Mouse (Mus musculus) neural tube, embryonic 11.5 days (tissue): ENCODE results near the gene Cdc6. TPM values are rescaled to one million over a fixed set of nuclear protein-coding genes. Genes with fewer than 3 reads are reported as not detected.

ENCODE experiments used
- ATAC-seq: fragments of 200-750 bp; cut with Nextera tagmentation; 2 replicates; pipeline ENCODE4 v1.8.0; 2017; ENCODE audit warnings: moderate number of reproducible peaks, mild to moderate bottlenecking, moderate TSS enrichment, moderate library complexity; ENCODE audit not compliant: insufficient read depth, low FRiP score, low TSS enrichment
- DNase-seq: peaks from one replicate; pipeline ENCODE4 v3.0.0-alpha.2; 2015; ENCODE audit warnings: low spot score
- H3K27ac ChIP-seq: fragments of 300-500 bp; sonication (generic); 2 replicates; pipeline ENCODE4 v1.5.1; 2014; ENCODE audit warnings: low read depth, mild to moderate bottlenecking, low read length
- H3K27me3 ChIP-seq: fragments of 300-500 bp; sonication (generic); 2 replicates; pipeline ENCODE4 v1.6.1; 2014; ENCODE audit warnings: mild to moderate bottlenecking, low read length, mixed read lengths; ENCODE audit not compliant: control insufficient read depth, insufficient read depth
- H3K36me3 ChIP-seq: fragments of 300-500 bp; sonication (generic); 2 replicates; pipeline ENCODE4 v1.6.1; 2014; ENCODE audit warnings: mild to moderate bottlenecking, low read length, moderate library complexity, mixed read lengths; ENCODE audit not compliant: control insufficient read depth, insufficient read depth
- H3K4me1 ChIP-seq: fragments of 300-500 bp; sonication (generic); 2 replicates; pipeline ENCODE4 v1.6.1; 2014; ENCODE audit warnings: low read length, mixed read lengths; ENCODE audit not compliant: control insufficient read depth, insufficient read depth
- H3K4me2 ChIP-seq: fragments of 300-500 bp; sonication (generic); 2 replicates; pipeline ENCODE4 v1.6.1; 2014; ENCODE audit warnings: low read depth, mild to moderate bottlenecking, moderate library complexity
- H3K4me3 ChIP-seq: fragments of 300-500 bp; sonication (generic); 2 replicates; pipeline ENCODE4 v1.5.1; 2014; ENCODE audit warnings: low read depth, low read length
- H3K9ac ChIP-seq: fragments of 300-500 bp; sonication (generic); 2 replicates; pipeline ENCODE4 v1.6.1; 2014; ENCODE audit warnings: mild to moderate bottlenecking, low read length
- H3K9me3 ChIP-seq: fragments of 300-500 bp; sonication (generic); 2 replicates; pipeline ENCODE4 v1.6.1; 2016; ENCODE audit warnings: low read length; ENCODE audit not compliant: control insufficient read depth
- WGBS: fragments of 180-500 bp; shearing (Covaris S2); extraction: QIAGEN DNeasy Blood & Tissue Kit; methylation state at CpG from one replicate; pipeline ENCODE4 v1.1.7; 2014; 5-methylcytosine and 5-hydroxymethylcytosine counted together
- polyA plus RNA-seq: library from polyadenylated mRNA; unstranded; fragments of >200 nt; fragmentation: Nextera tagmentation; extraction: Ambion mirVana; gene quantifications from 2 replicates; pipeline ENCODE4 v1.2.1, GENCODE M21; 2014

The Cdc6 gene
- polyA plus RNA-seq, 1 experiment from 2014 or later = 44.4 TPM

GRCm38 (mm10) chr11:98954373-98954772 is 46.8 kb downstream of the Cdc6 start:
- Histone ChIP-seq H3K9ac (no peak overlapping the region), H3K4me3 (no peak overlapping the region), H3K27me3 (no peaks in the 10 kb centered on the region)

GRCm38 (mm10) chr11:98954801-98955706 is 47.5 kb downstream of the Cdc6 start:
- H3K4me3 ChIP-seq = no peak overlapping the region

More at GRCm38 (mm10) chr11:98954373-98954772, 46.8 kb downstream of the Cdc6 start:
- H3K4me2 ChIP-seq = peak overlapping the region; percentile 33
- H3K36me3 ChIP-seq = 0 out of 2 replicates have a peak, but pooled peaks cover 2% of the 10 kb centered on the region
- peaks cover 35% of the 10 kb centered on the region for H3K4me1 ChIP-seq
- peak; percentile 83 for DNase-seq
- no peaks in the 10 kb centered on the region for H3K9me3 ChIP-seq
- H3K27ac ChIP-seq = peak overlapping the region; percentile 69
- peak; percentile 60 for ATAC-seq
- 9% methylated on average over 10 of the region's 10 CpGs for WGBS

GRCm38 (mm10) chr11:98955707-98956235 is 48.2 kb downstream of the Cdc6 start:
- no peak overlapping the region for H3K4me2 ChIP-seq
- peaks cover 39% of the 10 kb centered on the region for H3K4me1 ChIP-seq
- H3K27ac ChIP-seq = no peak overlapping the region

More at GRCm38 (mm10) chr11:98954801-98955706, 47.5 kb downstream of the Cdc6 start:
- Histone ChIP-seq H3K4me2 (0 out of 2 replicates have a peak overlapping the region, but pooled peaks have one; percentile 33), H3K36me3 (0 out of 2 replicates have a peak, but pooled peaks cover 2% of the 10 kb centered on the region), H3K27me3 (no peaks in the 10 kb centered on the region), H3K27ac (peak overlapping the region; percentile 69), H3K4me1 (peaks cover 39% of the 10 kb centered on the region), H3K9ac (peak overlapping the region; percentile 24; the same call in 1 of the 2 replicates), H3K9me3 (no peaks in the 10 kb centered on the region)
- WGBS = 19% methylated on average over 15 of the region's 17 CpGs
- no peak for DNase-seq
- ATAC-seq = peak; percentile 13; the same call in 1 of the 2 replicates

GRCm38 (mm10) chr11:98956340-98956739 is 48.7 kb downstream of the Cdc6 start:
- ATAC-seq = no peak
- Histone ChIP-seq H3K4me2 (no peak overlapping the region), H3K27ac (no peak overlapping the region), H3K9ac (no peak overlapping the region), H3K4me3 (no peak overlapping the region), H3K36me3 (no peaks in the 10 kb centered on the region), H3K4me1 (peaks cover 42% of the 10 kb centered on the region), H3K27me3 (no peaks in the 10 kb centered on the region), H3K9me3 (no peaks in the 10 kb centered on the region)
- 78% methylated on average over 8 of the region's 10 CpGs for WGBS
- DNase-seq = no peak

More at GRCm38 (mm10) chr11:98955707-98956235, 48.2 kb downstream of the Cdc6 start:
- Histone ChIP-seq H3K4me3 (no peak overlapping the region), H3K9me3 (no peaks in the 10 kb centered on the region), H3K9ac (no peak overlapping the region), H3K27me3 (no peaks in the 10 kb centered on the region), H3K36me3 (0 out of 2 replicates have a peak, but pooled peaks cover under 1% of the 10 kb centered on the region)
- DNase-seq (no peak), ATAC-seq (no peak)
- WGBS = 41% methylated on average over 5 of the region's 7 CpGs

GRCm38 (mm10) chr11:98959437-98960312 is 52.1 kb downstream of the Cdc6 start:
- Histone ChIP-seq H3K9me3 (no peaks in the 10 kb centered on the region), H3K27me3 (no peaks in the 10 kb centered on the region), H3K4me2 (peak overlapping the region; percentile 98), H3K27ac (peak overlapping the region; percentile 96), H3K9ac (peak overlapping the region; percentile 84), H3K4me3 (peak overlapping the region; percentile 91), H3K4me1 (peaks cover 57% of the 10 kb centered on the region), H3K36me3 (no peaks in the 10 kb centered on the region)
- peak; percentile 61 for ATAC-seq
- WGBS = under 1% methylated on average over 42 of the region's 43 CpGs
- DNase-seq = peak; percentile 85

- Histone ChIP-seq H3K27ac (peak overlapping the region; percentile 96), H3K9me3 (no peaks in the 10 kb centered on the region), H3K4me1 (peaks cover 57% of the 10 kb centered on the region), H3K9ac (peak overlapping the region; percentile 84), H3K36me3 (no peaks in the 10 kb centered on the region), H3K4me2 (peak overlapping the region; percentile 98), H3K27me3 (no peaks in the 10 kb centered on the region), H3K4me3 (peak overlapping the region; percentile 91)
- ATAC-seq (no peak), DNase-seq (peak; percentile 91)
- WGBS = under 1% methylated on average over 49 of the region's 53 CpGs
Measured at GRCm38 (mm10) chr11:98960313-98960906, 52.8 kb downstream of the Cdc6 start.

- H3K27ac ChIP-seq = peak overlapping the region; percentile 96
- no peaks in the 10 kb centered on the region for H3K27me3 ChIP-seq
- H3K36me3 ChIP-seq = no peaks in the 10 kb centered on the region
- peak overlapping the region; percentile 84 for H3K9ac ChIP-seq
- peak overlapping the region; percentile 91 for H3K4me3 ChIP-seq
- no peak for ATAC-seq
- WGBS = 2% methylated on average over 18 of the region's 18 CpGs
- H3K4me1 ChIP-seq = peaks cover 59% of the 10 kb centered on the region
- H3K4me2 ChIP-seq = peak overlapping the region; percentile 98
- no peaks in the 10 kb centered on the region for H3K9me3 ChIP-seq
- no peak for DNase-seq
Measured at GRCm38 (mm10) chr11:98961051-98961592, 53.5 kb downstream of the Cdc6 start.
